Mouse (Mus musculus): ENCODE measurements around the gene Jak1.

DNA sequence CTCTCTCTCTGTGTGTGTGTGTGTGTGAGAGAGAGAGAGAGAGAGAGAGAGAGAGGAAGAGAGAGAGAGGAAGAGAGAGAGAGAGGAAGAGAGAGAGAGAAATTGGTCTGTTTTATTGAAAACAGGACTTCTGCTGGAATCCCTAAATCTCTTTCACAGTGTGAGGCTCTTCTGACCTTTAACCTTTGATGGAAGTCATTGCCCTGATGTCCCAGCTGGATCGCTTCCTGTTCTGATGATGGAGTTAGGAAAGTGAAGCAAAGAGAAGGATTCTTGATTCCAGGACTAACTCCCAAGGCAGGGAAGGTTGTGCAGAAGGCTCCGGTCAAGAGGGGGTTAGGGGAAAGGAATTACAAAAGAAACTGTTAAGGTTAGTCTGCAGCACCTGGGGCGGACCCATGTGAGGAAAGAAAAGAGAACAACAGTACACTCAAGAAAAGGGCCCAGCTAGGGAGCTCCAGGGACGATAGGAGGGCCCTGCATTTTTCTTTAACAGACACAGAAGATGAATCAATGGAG, 35.4 kb upstream of the Jak1 start:
- TF ChIP-seq MYC (IDR thresholded peaks at IDR 0.05; ENCODE audit: low read depth, low read length) (no peak), CTCF (IDR thresholded peaks at IDR 0.05 in 2 of 3, conservative IDR thresholded peaks at IDR 0.05 in 1 of 3; ENCODE audit: control insufficient read depth in 1 of 3, insufficient read depth in 1 of 3, low read depth in 2 of 3, low read length in 3 of 3, poor library complexity in 1 of 3, severe bottlenecking in 1 of 3) (no peak), POLR2A (IDR thresholded peaks at IDR 0.05; ENCODE audit: control insufficient read depth in 1 of 2, insufficient read depth in 1 of 2, low read depth in 1 of 2, low read length in 2 of 2, poor library complexity in 1 of 2) (no peak), ZKSCAN1 (IDR thresholded peaks at IDR 0.05; ENCODE audit: low read depth, low read length) (no peak), MAFK (IDR thresholded peaks at IDR 0.05; ENCODE audit: borderline replicate concordance, low read depth, low read length) (no peak), UBTF (IDR thresholded peaks at IDR 0.05; ENCODE audit: borderline replicate concordance, insufficient read depth, low read depth, low read length) (no peak), USF1 (IDR thresholded peaks at IDR 0.05; ENCODE audit: low read depth, low read length) (no peak), RCOR1 (IDR thresholded peaks at IDR 0.05; ENCODE audit: low read depth, low read length) (no peak), POLR2AphosphoS5 (IDR thresholded peaks at IDR 0.05; ENCODE audit: borderline replicate concordance, low read depth, low read length) (no peak), BHLHE40 (IDR thresholded peaks at IDR 0.05; ENCODE audit: borderline replicate concordance, low read depth, low read length) (no peak), EP300 (IDR thresholded peaks at IDR 0.05; ENCODE audit: low read depth in 1 of 2, low read length in 2 of 2) (no peak), MEF2A (IDR thresholded peaks at IDR 0.05; ENCODE audit: extremely low read depth, insufficient replicate concordance, low read depth, low read length, poor library complexity, severe bottlenecking) (no peak), E2F4 (IDR thresholded peaks at IDR 0.05; ENCODE audit: borderline replicate concordance, low read depth, low read length) (no peak), KAT2A (conservative IDR thresholded peaks at IDR 0.05; ENCODE audit: low read depth, low read length) (no peak)
